Mouse (Mus musculus) heart, embryonic 11.5 days (tissue): ENCODE measurements around the gene Slc16a9. TPM values are rescaled to one million over a fixed set of nuclear protein-coding genes. Genes with fewer than 3 reads are reported as not detected.

Source experiments
- ATAC-seq: fragments of 200-750 bp; cut with Nextera tagmentation; replicated peaks from 2 replicates; pipeline ENCODE4 v1.8.0; 2017; ENCODE audit warnings: moderate library complexity; ENCODE audit not compliant: insufficient number of reproducible peaks, low FRiP score, low TSS enrichment
- H3K27ac ChIP-seq: fragments of 300-500 bp; sonication (generic); 2 replicates; pipeline ENCODE4 v1.5.1; 2014; ENCODE audit warnings: mild to moderate bottlenecking, low read depth, low read length
- H3K27me3 ChIP-seq: fragments of 300-500 bp; sonication (generic); 2 replicates; pipeline ENCODE4 v1.6.1; 2014; ENCODE audit warnings: mild to moderate bottlenecking, low read length, mixed read lengths; ENCODE audit not compliant: control insufficient read depth, insufficient read depth
- H3K36me3 ChIP-seq: fragments of 300-500 bp; sonication (generic); 2 replicates; pipeline ENCODE4 v1.6.1; 2014; ENCODE audit warnings: mild to moderate bottlenecking, low read length, moderate library complexity, mixed read lengths; ENCODE audit not compliant: control insufficient read depth, insufficient read depth
- H3K4me1 ChIP-seq: fragments of 300-500 bp; sonication (generic); 2 replicates; pipeline ENCODE4 v1.6.1; 2014; ENCODE audit warnings: low read length; ENCODE audit not compliant: control insufficient read depth, insufficient read depth
- H3K4me2 ChIP-seq: fragments of 300-500 bp; sonication (generic); 2 replicates; pipeline ENCODE4 v1.6.1; 2014; ENCODE audit warnings: mild to moderate bottlenecking, moderate library complexity
- H3K4me3 ChIP-seq: fragments of 300-500 bp; sonication (generic); 2 replicates; pipeline ENCODE4 v1.5.1; 2014; ENCODE audit warnings: low read depth, low read length
- H3K9ac ChIP-seq: fragments of 300-500 bp; sonication (generic); 2 replicates; pipeline ENCODE4 v1.6.1; 2014; ENCODE audit warnings: mild to moderate bottlenecking, low read depth, low read length, moderate library complexity
- H3K9me3 ChIP-seq: fragments of 300-500 bp; sonication (generic); replicated peaks from 2 replicates; pipeline ENCODE4 v1.6.1; 2016; ENCODE audit warnings: low read length; ENCODE audit not compliant: control insufficient read depth
- WGBS: fragments of 180-500 bp; shearing (Covaris S2); extraction: QIAGEN DNeasy Blood & Tissue Kit; methylation state at CpG from one replicate; pipeline ENCODE4 v1.1.7; 2014; ENCODE audit not compliant: insufficient replicate concordance; 5-methylcytosine and 5-hydroxymethylcytosine counted together
- polyA plus RNA-seq: library from polyadenylated mRNA; unstranded; fragments of >200 nt; fragmentation: Nextera tagmentation; extraction: Ambion mirVana; gene quantifications from 2 replicates; pipeline ENCODE4 v1.2.1, GENCODE M21; 2014

The Slc16a9 gene
- polyA plus RNA-seq: 0.53 and 0.79 TPM in 2 replicates

DNA sequence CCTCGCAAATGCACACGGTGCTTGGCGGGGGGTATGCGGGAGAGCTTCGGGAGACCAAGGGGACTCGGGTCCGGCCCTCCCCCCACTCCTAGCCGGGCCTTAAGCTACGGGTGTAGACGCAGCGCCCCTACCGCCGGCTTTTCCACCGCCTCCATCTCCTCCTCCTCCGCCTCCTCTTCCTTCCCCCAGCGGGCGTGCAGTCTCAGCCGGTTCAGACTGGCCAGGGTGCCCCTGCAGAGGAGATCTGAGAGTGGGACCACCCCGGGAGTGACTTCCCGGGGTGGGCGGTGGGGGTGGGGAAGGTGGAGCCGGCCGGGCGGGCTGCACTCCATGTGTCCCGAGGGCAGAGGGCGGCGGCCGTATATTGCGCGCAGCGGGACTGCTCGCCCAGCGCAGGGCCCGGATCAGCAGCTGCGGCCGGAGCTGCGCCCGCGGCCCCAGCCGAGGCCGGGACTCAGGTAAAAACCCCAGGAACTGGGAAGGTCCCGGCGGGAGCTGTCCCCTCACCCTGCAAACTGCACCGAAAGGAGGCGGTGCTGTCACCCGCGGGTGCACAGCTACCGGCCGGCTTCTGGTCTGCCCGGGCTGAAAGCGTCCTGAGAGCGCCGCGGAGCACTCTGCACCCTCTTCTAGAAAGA is at the start of gene Slc16a9:
TSS of gene Slc16a9 (plus strand) at position 180 of the 638 bp plus-strand sequence.
- Histone ChIP-seq H3K9ac (peak within 1 kb of the TSS; percentile 74), H3K4me3 (peak within 1 kb of the TSS; percentile 66), H3K27ac (no peak within 1 kb of the TSS), H3K4me2 (peak within 1 kb of the TSS; percentile 95), H3K27me3 (peaks cover 11% of the 10 kb centered on the region), H3K4me1 (peaks cover 11% of the 10 kb centered on the region; the same call in 1 of the 2 replicates), H3K9me3 (no peaks in the 10 kb centered on the region), H3K36me3 (no peaks in the 10 kb centered on the region)
- WGBS: under 1% methylated on average over 54 of the region's 54 CpGs
- ATAC-seq: peak; percentile 82; the same call in 1 of the 2 replicates

GRCm38 (mm10) chr10:70195279-70195678 is 49.6 kb upstream of the Slc16a9 start:
- WGBS: 79% methylated on average over 7 of the region's 7 CpGs
- no peaks in the 10 kb centered on the region for H3K27me3 ChIP-seq
- no peak overlapping the region for H3K4me3 ChIP-seq
- no peak overlapping the region for H3K9ac ChIP-seq
- no peaks in the 10 kb centered on the region for H3K9me3 ChIP-seq
- ATAC-seq: no peak
- 0 out of 2 replicates have a peak, but pooled peaks cover 3% of the 10 kb centered on the region for H3K36me3 ChIP-seq
- H3K4me2 ChIP-seq: no peak overlapping the region
- H3K4me1 ChIP-seq: no peaks in the 10 kb centered on the region
- H3K27ac ChIP-seq: peak overlapping the region; percentile 15; the same call in 1 of the 2 replicates

DNA sequence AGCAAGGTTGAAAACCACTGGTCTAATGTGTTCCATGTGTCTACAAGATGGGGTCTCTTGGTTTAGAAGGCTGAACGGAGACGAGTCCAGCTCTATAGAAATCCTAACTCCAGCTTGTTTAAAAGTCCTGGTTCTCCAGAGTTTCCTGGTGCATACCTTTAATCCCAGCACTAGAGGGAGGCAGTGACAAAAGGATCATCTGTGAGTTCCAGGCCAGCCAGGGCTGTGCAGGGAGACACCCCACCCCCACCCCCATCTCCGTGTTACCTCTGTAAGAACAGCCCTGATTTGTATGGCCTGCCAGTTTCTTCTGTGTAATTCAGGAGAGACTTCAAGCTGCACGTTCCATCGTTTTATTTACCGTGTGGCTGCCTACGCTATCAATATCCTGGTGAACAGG is 49.1 kb upstream of the Slc16a9 start:
- Histone ChIP-seq H3K4me3 (no peak overlapping the region), H3K27ac (peak overlapping the region; percentile 15; the same call in 1 of the 2 replicates), H3K9ac (no peak overlapping the region), H3K4me2 (no peak overlapping the region), H3K9me3 (no peaks in the 10 kb centered on the region), H3K4me1 (no peaks in the 10 kb centered on the region), H3K27me3 (no peaks in the 10 kb centered on the region), H3K36me3 (0 out of 2 replicates have a peak, but pooled peaks cover 3% of the 10 kb centered on the region)
- no peak; the same call in 1 of the 2 replicates for ATAC-seq
- 54% methylated on average over 7 of the region's 7 CpGs for WGBS

DNA sequence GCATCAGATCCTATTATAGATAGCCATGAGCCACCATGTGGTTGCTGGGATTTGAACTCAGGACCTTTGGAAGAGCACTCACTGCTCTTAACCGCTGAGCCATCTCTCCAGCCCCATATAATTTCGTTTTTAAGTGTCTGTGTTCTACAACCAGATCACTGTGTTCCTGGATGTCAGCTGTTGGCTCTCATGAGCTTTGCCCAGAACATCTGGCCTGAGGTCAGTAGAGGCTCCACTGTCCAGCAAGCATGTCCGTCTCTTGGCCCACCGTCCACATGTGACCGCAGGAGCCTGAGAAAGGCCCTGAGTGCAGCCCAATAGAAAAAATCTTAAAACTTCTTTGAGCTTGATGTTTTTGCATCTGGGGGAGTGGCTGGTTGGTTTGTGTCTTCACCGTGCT is 48.2 kb upstream of the Slc16a9 start:
- no peaks in the 10 kb centered on the region for H3K27me3 ChIP-seq
- 0 out of 2 replicates have a peak, but pooled peaks cover 3% of the 10 kb centered on the region for H3K36me3 ChIP-seq
- no peak overlapping the region for H3K27ac ChIP-seq
- no peaks in the 10 kb centered on the region for H3K4me1 ChIP-seq
- H3K4me3 ChIP-seq: no peak overlapping the region
- WGBS: 91% methylated on average over 6 of the region's 6 CpGs
- H3K9ac ChIP-seq: no peak overlapping the region
- ATAC-seq: no peak
- H3K4me2 ChIP-seq: no peak overlapping the region
- H3K9me3 ChIP-seq: no peaks in the 10 kb centered on the region

DNA sequence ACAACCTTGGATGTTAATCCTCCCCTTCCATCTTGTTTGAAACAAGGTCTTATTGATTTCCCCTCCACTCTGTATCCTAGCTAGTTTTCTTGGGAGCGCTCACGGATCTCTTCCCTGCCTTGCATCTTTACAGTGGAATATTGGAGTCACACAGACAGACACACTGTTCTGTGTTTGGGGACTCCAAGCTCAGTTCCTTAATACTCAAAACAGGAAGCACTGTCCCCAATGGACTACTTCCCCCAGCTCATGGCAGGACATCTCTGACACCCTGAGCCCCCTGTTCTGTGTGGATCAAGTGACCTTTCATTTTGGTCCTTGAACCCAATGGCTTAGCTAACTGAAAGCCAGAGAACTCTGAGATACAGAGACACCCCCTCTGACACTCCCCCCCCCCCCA is 47.3 kb upstream of the Slc16a9 start:
- no peak for ATAC-seq
- Histone ChIP-seq H3K4me1 (no peaks in the 10 kb centered on the region), H3K9me3 (no peaks in the 10 kb centered on the region), H3K4me3 (no peak overlapping the region), H3K4me2 (no peak overlapping the region), H3K27me3 (no peaks in the 10 kb centered on the region), H3K36me3 (0 out of 2 replicates have a peak, but pooled peaks cover 2% of the 10 kb centered on the region), H3K9ac (no peak overlapping the region), H3K27ac (no peak overlapping the region)
- 85% methylated on average over 2 of the region's 2 CpGs for WGBS

GRCm38 (mm10) chr10:70198012-70198411 is 46.9 kb upstream of the Slc16a9 start:
- ATAC-seq: no peak
- Histone ChIP-seq H3K27ac (no peak overlapping the region), H3K27me3 (no peaks in the 10 kb centered on the region), H3K36me3 (no peaks in the 10 kb centered on the region), H3K4me3 (no peak overlapping the region), H3K4me2 (no peak overlapping the region), H3K9me3 (no peaks in the 10 kb centered on the region), H3K9ac (no peak overlapping the region), H3K4me1 (no peaks in the 10 kb centered on the region)
- WGBS: 70% methylated on average over 6 of the region's 6 CpGs

GRCm38 (mm10) chr10:70198951-70199463 is 45.9 kb upstream of the Slc16a9 start:
- no peaks in the 10 kb centered on the region for H3K36me3 ChIP-seq
- H3K4me3 ChIP-seq: no peak overlapping the region
- no peak overlapping the region for H3K9ac ChIP-seq
- H3K9me3 ChIP-seq: no peaks in the 10 kb centered on the region
- 83% methylated on average over 7 of the region's 7 CpGs for WGBS
- ATAC-seq: no peak
- H3K27me3 ChIP-seq: no peaks in the 10 kb centered on the region
- H3K27ac ChIP-seq: no peak overlapping the region
- no peaks in the 10 kb centered on the region for H3K4me1 ChIP-seq
- no peak overlapping the region for H3K4me2 ChIP-seq

DNA sequence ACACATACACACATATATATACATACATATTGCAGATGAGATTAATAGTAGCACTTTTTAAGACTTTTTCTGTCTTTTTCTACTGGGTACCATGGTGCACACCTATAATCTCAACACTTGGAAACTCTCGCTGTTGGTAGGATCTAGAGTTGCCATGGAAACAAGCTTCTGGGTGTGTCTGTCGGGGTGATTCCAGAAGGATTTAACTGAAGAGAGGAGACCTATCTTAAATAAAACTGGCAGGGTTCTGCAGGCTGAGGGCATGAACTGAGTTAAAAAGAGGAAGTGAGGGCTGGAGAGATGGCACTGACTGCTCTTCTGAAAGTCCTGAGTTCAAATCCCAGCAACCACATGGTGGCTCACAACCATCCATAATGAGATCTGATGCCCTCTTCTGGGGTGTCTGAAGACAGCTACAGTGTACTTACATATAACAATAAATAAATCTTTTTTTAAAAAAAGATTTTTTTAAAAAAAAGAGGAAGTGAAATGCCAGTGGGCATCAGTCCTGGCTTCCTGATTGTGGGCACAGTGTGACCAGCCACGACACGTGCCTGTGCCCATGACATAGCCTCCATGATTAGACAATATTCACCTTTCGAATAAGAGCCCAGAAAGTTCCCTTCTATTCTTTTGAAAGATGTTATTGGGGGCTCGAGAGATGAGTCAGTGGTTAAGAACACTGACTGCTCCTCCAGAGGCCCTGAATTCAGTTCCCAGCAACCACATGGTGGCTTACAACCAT is 45.3 kb upstream of the Slc16a9 start:
- H3K36me3 ChIP-seq: no peaks in the 10 kb centered on the region
- H3K4me3 ChIP-seq: no peak overlapping the region
- no peak overlapping the region for H3K4me2 ChIP-seq
- no peak for ATAC-seq
- no peaks in the 10 kb centered on the region for H3K27me3 ChIP-seq
- WGBS: 84% methylated on average over 6 of the region's 6 CpGs
- no peak overlapping the region for H3K27ac ChIP-seq
- H3K9ac ChIP-seq: no peak overlapping the region
- no peaks in the 10 kb centered on the region for H3K9me3 ChIP-seq
- no peaks in the 10 kb centered on the region for H3K4me1 ChIP-seq
